Mouse (Mus musculus) erythroblast, embryonic 14.5 days (primary cell): ENCODE data around the gene Sv2a. TPM values are rescaled to one million over a fixed set of nuclear protein-coding genes. Genes with fewer than 3 reads are reported as not detected.

Source experiments
- H3K27me3 ChIP-seq: 2 replicates; pipeline ENCODE4 v1.6.1; 2012; ENCODE audit warnings: inconsistent platforms; ENCODE audit not compliant: control insufficient read depth
- H3K36me3 ChIP-seq: 2 replicates; pipeline ENCODE4 v1.6.1; 2012; ENCODE audit warnings: mild to moderate bottlenecking, inconsistent platforms; ENCODE audit not compliant: control insufficient read depth
- H3K4me1 ChIP-seq: 2 replicates; pipeline ENCODE4 v1.6.1; 2012; ENCODE audit warnings: inconsistent platforms; ENCODE audit not compliant: control insufficient read depth
- H3K4me3 ChIP-seq: replicated peaks from 2 replicates; pipeline ENCODE3; 2012; ENCODE audit warnings: moderate library complexity, mild to moderate bottlenecking, inconsistent platforms
- H3K9me3 ChIP-seq: 2 replicates; pipeline ENCODE4 v1.6.1; 2012; ENCODE audit warnings: low read length, inconsistent platforms, mixed read lengths; ENCODE audit not compliant: control insufficient read depth
- GATA1 ChIP-seq: IDR thresholded peaks from 2 replicates; pipeline ENCODE4 v1.6.1; 2012; ENCODE audit warnings: low read length, inconsistent platforms, mixed read lengths
- TAL1 ChIP-seq: IDR thresholded peaks from 3 replicates; pipeline ENCODE4 v1.6.1; 2012; ENCODE audit warnings: low read length, inconsistent platforms, mixed read lengths
- polyA plus RNA-seq: library from polyadenylated mRNA; stranded (reverse); fragments of >175 nt; gene quantifications from 2 replicates; pipeline ENCODE4 v1.2.3, GENCODE M21; 2012

Gene Sv2a
- polyA plus RNA-seq, 1 experiment = not detected

- TF ChIP-seq GATA1 = no peak
- no peak for TF ChIP-seq TAL1
- Histone ChIP-seq H3K36me3 (peaks cover 8% of the 10 kb centered on the region), H3K9me3 (no peaks in the 10 kb centered on the region), H3K4me1 (peaks cover 3% of the 10 kb centered on the region; the same call in 1 of the 2 replicates), H3K27me3 (peaks cover 65% of the 10 kb centered on the region), H3K4me3 (no peak overlapping the region)
Observed at GRCm38 (mm10) chr3:96160222-96160802, 20.6 kb upstream of the Sv2a start.

GRCm38 (mm10) chr3:96160803-96161516 lies 20.0 kb upstream of the Sv2a start:
- peak overlapping the region; percentile 19 for H3K4me3 ChIP-seq
- H3K27me3 ChIP-seq = peaks cover 65% of the 10 kb centered on the region
- H3K36me3 ChIP-seq = peaks cover 2% of the 10 kb centered on the region
- H3K9me3 ChIP-seq = no peaks in the 10 kb centered on the region
- TF ChIP-seq GATA1 (no peak), TAL1 (no peak)
- H3K4me1 ChIP-seq = peaks cover 3% of the 10 kb centered on the region; the same call in 1 of the 2 replicates

- H3K27me3 ChIP-seq = peaks cover 65% of the 10 kb centered on the region
- peaks cover 3% of the 10 kb centered on the region; the same call in 1 of the 2 replicates for H3K4me1 ChIP-seq
- H3K36me3 ChIP-seq = no peaks in the 10 kb centered on the region
- TF ChIP-seq TAL1 = no peak
- TF ChIP-seq GATA1 = no peak
- no peaks in the 10 kb centered on the region for H3K9me3 ChIP-seq
- peak within 1 kb of the TSS; percentile 19 for H3K4me3 ChIP-seq
Observed at GRCm38 (mm10) chr3:96161869-96162840, 18.8 kb upstream of the Sv2a start, which contains the start of gene Mtmr11. Mtmr11 (plus strand) TSS chr3:96162004.

GRCm38 (mm10) chr3:96163040-96163439 lies 17.9 kb upstream of the Sv2a start:
- TF ChIP-seq TAL1 (no peak), GATA1 (no peak)
- Histone ChIP-seq H3K4me3 (no peak overlapping the region), H3K27me3 (peaks cover 65% of the 10 kb centered on the region), H3K4me1 (peaks cover 3% of the 10 kb centered on the region; the same call in 1 of the 2 replicates), H3K9me3 (no peaks in the 10 kb centered on the region), H3K36me3 (no peaks in the 10 kb centered on the region)

- Histone ChIP-seq H3K36me3 (peaks cover 9% of the 10 kb centered on the region), H3K4me3 (no peak overlapping the region), H3K9me3 (no peaks in the 10 kb centered on the region), H3K27me3 (peaks cover 16% of the 10 kb centered on the region), H3K4me1 (peaks cover 27% of the 10 kb centered on the region)
- TF ChIP-seq GATA1 (no peak), TAL1 (no peak)
Observed at GRCm38 (mm10) chr3:96168466-96169158, 12.3 kb upstream of the Sv2a start.

GRCm38 (mm10) chr3:96170276-96170675 lies 10.7 kb upstream of the Sv2a start:
- peaks cover 26% of the 10 kb centered on the region for H3K36me3 ChIP-seq
- H3K27me3 ChIP-seq = no peaks in the 10 kb centered on the region; the same call in 1 of the 2 replicates
- H3K4me3 ChIP-seq = no peak overlapping the region
- TF ChIP-seq GATA1 = no peak
- TF ChIP-seq TAL1 = no peak
- peaks cover 43% of the 10 kb centered on the region for H3K4me1 ChIP-seq
- no peaks in the 10 kb centered on the region for H3K9me3 ChIP-seq

GRCm38 (mm10) chr3:96170976-96171545 lies 9.9 kb upstream of the Sv2a start:
- Histone ChIP-seq H3K27me3 (no peaks in the 10 kb centered on the region; the same call in 1 of the 2 replicates), H3K36me3 (peaks cover 34% of the 10 kb centered on the region), H3K4me3 (peak overlapping the region; percentile 98), H3K9me3 (no peaks in the 10 kb centered on the region), H3K4me1 (peaks cover 44% of the 10 kb centered on the region)
- TF ChIP-seq GATA1 = no peak
- no peak for TF ChIP-seq TAL1

- Histone ChIP-seq H3K9me3 (no peaks in the 10 kb centered on the region), H3K4me1 (peaks cover 44% of the 10 kb centered on the region), H3K27me3 (no peaks in the 10 kb centered on the region), H3K4me3 (peak overlapping the region; percentile 98), H3K36me3 (peaks cover 40% of the 10 kb centered on the region)
- TF ChIP-seq TAL1 (no peak), GATA1 (no peak)
Observed at GRCm38 (mm10) chr3:96171583-96172196, 9.3 kb upstream of the Sv2a start.
